Mouse (Mus musculus): ENCODE results near the gene Fam240a.

The Fam240a gene

GRCm38 (mm10) chr9:110916786-110917185, at the start of gene Fam240a:
Gene Fam240a (minus strand): TSS chr9:110916861.
- DNase-seq = no peak

- DNase-seq = no peak
Observed at GRCm38 (mm10) chr9:110965910-110966231, 49.2 kb upstream of the Fam240a start.

DNA sequence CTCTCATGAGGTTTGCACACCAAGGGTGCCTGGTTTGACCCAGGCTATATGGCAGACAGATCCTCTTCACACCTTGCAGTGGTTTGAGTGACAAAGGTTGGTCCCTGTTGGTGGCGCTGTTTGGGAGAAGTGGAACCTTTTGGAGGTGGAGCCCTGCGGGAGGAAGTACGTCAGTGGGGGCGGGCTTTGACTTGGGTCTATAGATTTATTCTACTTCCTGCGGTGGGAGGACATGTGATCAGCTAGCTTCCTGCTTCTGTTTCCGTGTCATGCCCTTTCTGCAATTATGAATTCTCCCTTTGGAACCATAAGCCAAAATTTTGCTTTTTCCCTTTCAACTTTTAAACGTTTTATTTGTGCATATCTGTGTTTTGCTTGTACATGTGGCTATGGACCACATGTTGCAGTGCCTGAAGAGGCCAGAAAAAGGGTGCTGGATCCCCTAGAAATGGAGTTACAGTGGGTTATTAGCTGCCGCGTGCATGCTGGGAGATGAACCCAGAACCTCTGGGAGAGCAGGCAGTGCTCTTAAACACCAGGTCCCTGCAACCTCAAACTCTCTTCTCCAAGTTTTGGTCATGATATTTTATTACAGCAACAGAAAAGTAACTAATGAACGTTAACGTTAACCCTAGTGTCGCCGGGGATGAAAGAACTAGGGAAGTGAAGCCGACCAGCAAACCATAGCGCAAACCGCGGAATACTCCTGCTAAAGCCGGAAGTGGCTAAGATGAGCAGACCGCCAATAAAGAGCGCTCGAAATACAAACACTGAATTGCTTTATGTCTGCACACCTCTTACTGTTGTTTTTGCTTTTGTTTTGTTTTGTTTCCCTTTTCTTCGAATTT, 48.6 kb upstream of the Fam240a start:
- no peak for DNase-seq

DNA sequence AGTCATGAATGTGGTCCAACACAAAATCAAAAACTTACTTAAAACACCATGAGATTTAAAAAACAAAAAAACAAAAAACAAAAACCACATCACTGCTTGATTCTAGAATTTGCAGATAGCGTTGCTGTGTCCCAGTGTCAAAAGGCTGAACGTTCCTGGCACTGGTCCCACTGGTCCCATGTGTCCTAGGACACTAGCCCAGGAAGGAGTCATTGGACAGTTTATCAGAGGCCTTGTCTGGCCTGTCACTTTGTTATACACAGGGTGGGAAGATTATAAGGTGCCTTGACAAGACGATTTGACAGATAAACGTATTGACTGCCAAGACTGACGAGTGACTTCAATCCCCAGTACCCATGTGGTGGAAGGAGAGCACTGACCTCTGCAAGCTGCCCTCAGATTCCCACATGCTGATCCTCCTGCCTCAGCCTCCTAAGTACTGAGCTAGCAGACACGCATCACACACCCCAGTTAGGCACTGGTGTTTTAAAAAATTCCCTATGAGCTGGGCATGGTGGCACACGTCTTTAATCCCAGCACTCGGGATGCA, 47.0 kb upstream of the Fam240a start:
- no peak for DNase-seq

GRCm38 (mm10) chr9:110961386-110961785, 44.7 kb upstream of the Fam240a start:
- DNase-seq = no peak

DNA sequence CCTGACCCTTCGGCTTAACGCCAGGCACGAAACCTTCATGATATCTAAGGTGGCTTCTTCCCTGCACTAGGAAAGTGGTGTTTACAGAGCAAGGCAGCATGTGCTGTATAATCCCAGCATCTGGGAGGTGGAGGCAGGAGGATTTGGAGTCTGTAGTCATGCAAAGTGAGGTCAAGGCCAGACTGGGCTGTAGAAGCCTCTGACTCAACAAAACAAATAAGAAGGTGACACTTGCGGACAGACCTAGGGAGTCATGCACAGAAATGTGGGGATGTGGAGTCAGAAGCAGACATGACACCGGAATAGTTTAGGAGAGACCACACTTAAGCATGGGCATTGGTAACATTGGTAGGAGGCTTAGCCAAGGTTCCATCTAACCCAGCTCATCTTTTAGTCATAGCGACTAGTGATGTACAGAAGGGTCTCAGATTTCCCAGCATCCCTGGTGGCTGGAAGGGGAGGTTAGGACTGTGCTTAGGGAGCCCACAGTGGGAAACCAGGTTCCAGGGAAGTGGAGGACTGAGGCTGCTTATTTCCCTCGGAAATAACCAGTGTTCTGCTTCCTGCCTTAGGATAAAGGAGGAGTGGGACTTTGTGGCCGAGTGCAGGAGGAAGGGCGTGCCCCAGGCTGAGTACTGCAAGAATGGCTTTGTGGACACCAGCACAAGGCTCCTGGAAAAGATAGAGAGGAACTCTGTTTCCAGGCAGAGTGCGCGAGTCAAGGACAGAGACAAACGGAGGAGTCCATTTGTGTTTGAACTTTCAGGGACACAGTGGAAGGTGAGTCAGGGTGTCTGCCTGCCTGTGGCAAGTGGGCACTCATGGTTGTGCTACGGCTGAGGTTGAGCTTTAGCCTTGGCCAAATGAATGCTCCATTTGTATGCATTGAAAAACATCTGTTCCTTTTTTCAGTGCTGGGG, 43.8 kb upstream of the Fam240a start:
- DNase-seq = no peak

DNA sequence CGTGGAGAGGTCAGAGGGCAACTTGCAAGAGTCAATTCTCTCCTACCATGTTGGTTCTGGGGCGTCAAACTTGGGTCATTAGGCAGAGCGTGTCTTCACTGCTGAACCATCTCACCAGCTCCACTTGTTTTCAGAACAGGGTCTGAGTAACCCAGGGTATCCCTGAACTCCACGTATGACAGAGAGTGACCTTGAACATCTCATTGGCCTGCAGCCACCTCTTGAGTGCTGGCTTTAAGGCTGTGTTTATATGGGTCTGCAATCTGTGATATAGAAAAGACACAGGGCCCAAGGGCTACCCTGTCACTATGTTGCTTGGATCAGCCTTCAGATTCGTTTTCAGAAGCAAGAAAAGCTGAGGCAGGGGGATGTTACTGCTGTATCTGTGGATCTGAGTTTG, 43.0 kb upstream of the Fam240a start:
- no peak for DNase-seq

DNA sequence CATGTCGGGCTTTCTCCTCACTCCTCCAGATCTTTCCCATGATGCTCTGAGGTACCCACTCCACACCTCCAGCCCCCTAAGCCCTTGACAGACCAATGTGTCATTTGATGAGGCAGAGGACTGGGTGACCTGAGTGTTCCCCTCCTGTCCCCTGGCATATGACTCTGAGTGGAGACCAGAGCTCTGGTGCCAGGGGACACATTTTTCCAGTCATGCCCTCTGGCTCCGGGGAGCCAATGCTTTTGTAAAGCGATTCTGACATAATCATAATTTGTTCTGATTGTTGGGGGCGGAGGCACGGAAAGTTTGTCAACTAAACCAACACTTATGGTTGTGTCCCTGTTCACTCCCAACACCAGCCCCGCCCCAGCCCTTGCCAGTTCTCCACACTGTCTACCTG, 39.3 kb upstream of the Fam240a start:
- DNase-seq = no peak

DNA sequence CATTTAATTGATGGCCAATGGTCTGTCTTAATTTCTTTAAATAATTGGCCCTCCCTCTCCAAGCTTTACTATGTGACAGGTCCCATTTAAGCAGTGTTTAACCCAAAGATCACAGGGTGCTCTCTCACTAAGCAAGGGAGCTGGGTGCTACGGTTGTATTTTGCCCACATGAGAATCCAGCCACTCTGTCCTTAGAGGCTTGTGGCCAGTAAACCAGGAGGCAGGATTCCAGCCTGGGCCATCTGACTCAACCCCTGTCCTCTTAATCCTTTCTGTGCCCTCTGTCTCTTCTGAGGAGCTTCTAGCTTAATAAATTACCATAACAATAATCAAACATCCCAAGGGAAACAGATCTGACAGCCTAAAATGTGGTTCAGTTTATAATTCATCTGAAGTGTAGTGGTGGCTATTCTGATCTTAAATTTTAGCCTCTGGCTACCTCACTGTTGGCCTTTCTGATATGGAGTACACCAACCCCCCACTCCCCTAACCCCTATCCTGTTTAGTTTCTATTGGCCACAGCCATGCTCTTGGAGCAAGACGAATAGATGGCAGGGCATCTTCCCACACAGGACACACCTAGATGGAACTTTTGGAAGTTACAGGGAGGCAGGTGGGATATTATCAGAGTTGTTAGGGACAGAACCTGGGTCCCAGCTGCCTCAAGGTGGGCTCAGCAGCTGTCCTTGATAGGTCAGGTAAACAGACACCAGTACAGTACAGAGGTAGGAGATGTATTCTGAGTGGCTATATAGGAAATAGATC, 38.2 kb upstream of the Fam240a start:
- DNase-seq = peak in 1 of 2 experiments; percentile 47

DNA sequence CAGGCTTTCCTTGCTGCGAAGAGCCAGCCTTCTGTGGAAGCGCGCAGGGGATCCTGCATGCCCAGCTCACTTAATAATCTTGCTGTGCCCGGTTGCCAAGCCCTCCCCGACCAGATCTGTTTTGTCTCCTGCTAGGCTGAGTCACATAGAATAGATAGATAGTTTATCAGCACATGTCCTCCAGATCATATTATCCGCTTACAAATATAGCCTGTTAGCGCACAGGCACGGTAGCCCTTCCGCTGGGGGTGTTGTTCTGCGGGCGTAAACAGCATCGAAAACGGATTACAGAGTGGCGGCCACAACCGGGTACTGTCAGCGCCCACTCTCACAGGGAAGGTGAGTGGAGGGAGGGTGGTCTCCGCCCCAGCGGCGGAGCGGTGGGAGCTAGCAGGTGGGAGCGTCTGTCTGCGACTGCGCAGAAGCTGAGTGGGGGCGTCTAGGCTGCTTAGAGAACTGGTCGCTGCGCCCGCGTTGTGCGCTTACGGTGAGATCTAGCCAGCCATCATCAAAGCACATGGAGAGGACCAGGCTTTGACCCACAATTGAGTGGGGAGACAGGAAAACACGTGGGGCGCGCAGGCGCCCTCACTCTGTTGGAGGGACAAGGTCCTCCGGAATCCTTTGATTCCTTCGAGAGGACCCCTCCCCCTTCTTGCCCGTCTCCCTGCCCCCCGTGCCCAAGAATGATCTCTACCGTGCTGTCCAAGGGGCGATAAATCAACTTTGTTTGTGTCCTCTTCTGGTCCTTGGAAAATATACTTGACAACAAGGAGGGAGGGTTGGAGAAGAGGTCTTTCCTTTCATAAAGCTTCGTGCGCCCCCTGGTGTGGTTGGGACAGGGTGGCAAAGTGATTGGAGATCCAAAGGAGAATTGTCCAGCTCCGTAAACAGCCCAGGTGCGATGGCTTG, 37.1 kb upstream of the Fam240a start:
- peak; percentile 71 to 87 for DNase-seq

- no peak for DNase-seq
Observed at GRCm38 (mm10) chr9:110952931-110953549, 36.4 kb upstream of the Fam240a start.

GRCm38 (mm10) chr9:110952398-110952797, 35.7 kb upstream of the Fam240a start:
- DNase-seq = no peak

GRCm38 (mm10) chr9:110951866-110952265, 35.2 kb upstream of the Fam240a start:
- DNase-seq = no peak

DNA sequence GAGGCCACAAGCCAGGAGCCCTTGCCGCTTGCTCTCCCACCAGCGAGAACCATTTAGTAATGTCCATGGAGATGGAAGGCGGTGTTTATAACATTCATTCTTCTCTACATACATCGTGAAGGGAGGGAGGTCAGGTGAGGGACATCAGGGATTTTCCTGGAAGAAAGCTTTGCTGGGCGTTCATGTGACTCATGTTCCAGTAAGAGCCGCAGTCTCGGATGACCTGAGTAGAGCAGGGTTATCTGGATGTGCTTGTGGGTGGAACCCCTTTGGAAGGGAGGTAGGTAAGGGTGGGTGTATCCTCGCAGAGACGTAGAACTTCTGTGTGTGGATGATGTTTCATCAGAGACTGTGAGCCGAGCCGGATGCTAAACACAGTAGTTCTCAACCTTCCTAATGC, 34.7 kb upstream of the Fam240a start, which contains the start of gene Lrrc2:
TSS of gene Lrrc2 (plus strand) at position 149 of the 400 bp plus-strand sequence.
- DNase-seq = no peak

DNA sequence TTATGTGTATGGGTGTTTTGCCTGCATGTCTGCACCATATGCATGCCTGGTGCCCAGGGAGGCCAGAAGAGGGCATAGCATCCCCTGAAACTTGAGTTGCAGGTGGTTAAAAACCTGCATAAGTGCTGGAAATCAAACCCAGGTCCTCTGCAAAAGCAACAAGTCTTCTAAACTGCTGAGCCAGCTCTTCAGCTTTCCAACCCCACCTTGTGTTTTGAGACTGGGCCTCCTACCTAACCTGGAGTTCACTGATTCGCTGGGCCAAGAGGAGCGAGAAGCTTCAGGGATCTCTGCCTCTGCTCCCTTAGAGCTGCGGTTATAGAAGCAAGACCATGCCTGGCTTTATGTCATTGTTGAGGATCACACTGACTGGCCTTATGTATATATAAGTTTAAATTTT, 33.4 kb upstream of the Fam240a start:
- no peak for DNase-seq

GRCm38 (mm10) chr9:110948813-110949310, 32.2 kb upstream of the Fam240a start:
- DNase-seq = no peak

GRCm38 (mm10) chr9:110947900-110948299, 31.2 kb upstream of the Fam240a start:
- no peak for DNase-seq

- DNase-seq = no peak
Observed at GRCm38 (mm10) chr9:110947261-110947661, 30.6 kb upstream of the Fam240a start.

GRCm38 (mm10) chr9:110946548-110947044, 29.9 kb upstream of the Fam240a start:
- no peak for DNase-seq

- no peak for DNase-seq
Observed at GRCm38 (mm10) chr9:110945926-110946325, 29.3 kb upstream of the Fam240a start, which contains the start of gene Tdgf1. Gene Tdgf1 (minus strand): TSS chr9:110946158.

DNA sequence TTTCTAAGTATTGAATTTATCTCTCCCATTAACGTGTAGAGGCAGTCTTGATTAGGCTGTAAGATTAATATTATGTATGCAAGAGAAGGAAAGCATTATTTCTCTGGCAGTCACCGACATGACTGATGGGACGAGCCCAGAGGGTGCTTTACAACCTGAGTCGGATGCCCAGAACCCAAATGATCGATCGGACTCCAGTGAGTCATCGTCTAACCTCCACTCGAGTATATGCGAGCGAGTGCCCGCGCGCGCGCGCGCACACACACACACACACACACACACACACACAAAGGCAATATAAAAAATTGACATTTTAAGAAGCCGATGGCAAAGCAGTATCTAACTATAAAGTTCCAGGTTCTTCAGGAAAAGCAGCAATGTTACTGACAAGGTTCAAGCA, 28.7 kb upstream of the Fam240a start:
- no peak for DNase-seq

Measured in kidney, postnatal 36 days (tissue).